Mouse (Mus musculus) liver, embryonic 12.5 days (tissue): ENCODE results near the gene Rbfox3. TPM values are rescaled to one million over a fixed set of nuclear protein-coding genes. Genes with fewer than 3 reads are reported as not detected.

ENCODE experiments used
- ATAC-seq: fragments of 200-750 bp; cut with Nextera tagmentation; 2 replicates; pipeline ENCODE4 v1.8.0; 2017; ENCODE audit warnings: moderate number of reproducible peaks, mild to moderate bottlenecking, moderate library complexity
- H3K27ac ChIP-seq: fragments of 300-500 bp; sonication (generic); 2 replicates; pipeline ENCODE4 v1.5.1; 2016; ENCODE audit warnings: mild to moderate bottlenecking
- H3K27me3 ChIP-seq: fragments of 300-500 bp; sonication (generic); replicated peaks from 2 replicates; pipeline ENCODE4 v1.6.1; 2016; ENCODE audit warnings: mild to moderate bottlenecking, moderate library complexity
- H3K36me3 ChIP-seq: fragments of 300-500 bp; sonication (generic); 2 replicates; pipeline ENCODE4 v1.6.1; 2016; ENCODE audit warnings: mild to moderate bottlenecking, moderate library complexity
- H3K4me1 ChIP-seq: fragments of 300-500 bp; sonication (generic); 2 replicates; pipeline ENCODE4 v1.6.1; 2016
- H3K4me2 ChIP-seq: fragments of 300-500 bp; sonication (generic); 2 replicates; pipeline ENCODE4 v1.6.1; 2016; ENCODE audit warnings: mild to moderate bottlenecking, moderate library complexity
- H3K4me3 ChIP-seq: fragments of 300-500 bp; sonication (generic); 2 replicates; pipeline ENCODE4 v1.5.1; 2016; ENCODE audit warnings: mild to moderate bottlenecking, moderate library complexity
- H3K9ac ChIP-seq: fragments of 300-500 bp; sonication (generic); 2 replicates; pipeline ENCODE4 v1.6.1; 2016; ENCODE audit warnings: mild to moderate bottlenecking, moderate library complexity
- H3K9me3 ChIP-seq: fragments of 300-500 bp; sonication (generic); replicated peaks from 2 replicates; pipeline ENCODE4 v1.6.1; 2016; ENCODE audit warnings: mild to moderate bottlenecking, moderate library complexity
- WGBS: fragments of 180-500 bp; shearing (Covaris S2); methylation state at CpG from one replicate; pipeline ENCODE4 v1.1.7; 2016; ENCODE audit not compliant: insufficient replicate concordance; 5-methylcytosine and 5-hydroxymethylcytosine counted together
- polyA plus RNA-seq: library from polyadenylated mRNA; unstranded; fragments of >200 nt; fragmentation: Nextera tagmentation; extraction: Ambion mirVana; gene quantifications from 2 replicates; pipeline ENCODE4 v1.2.1, GENCODE M21; 2016

The Rbfox3 gene
- polyA plus RNA-seq, 1 experiment from 2014 or later: 0.46 TPM

- no peak overlapping the region for H3K4me2 ChIP-seq
- no peak overlapping the region for H3K4me3 ChIP-seq
- no peaks in the 10 kb centered on the region for H3K4me1 ChIP-seq
- H3K36me3 ChIP-seq: no peaks in the 10 kb centered on the region
- no peaks in the 10 kb centered on the region for H3K9me3 ChIP-seq
- no peak overlapping the region for H3K27ac ChIP-seq
- ATAC-seq: 0 out of 2 replicates have a peak, but pooled peaks have one; percentile 31
- 57% methylated on average over 14 of the region's 15 CpGs for WGBS
- H3K9ac ChIP-seq: no peak overlapping the region
- H3K27me3 ChIP-seq: peaks cover 52% of the 10 kb centered on the region
These were observed 399.0 kb downstream of the Rbfox3 start for GRCm38 (mm10) chr11:118512257-118512910.

GRCm38 (mm10) chr11:118511851-118512250 is 399.5 kb downstream of the Rbfox3 start:
- Histone ChIP-seq H3K4me2 (no peak overlapping the region), H3K9ac (no peak overlapping the region), H3K9me3 (no peaks in the 10 kb centered on the region), H3K27me3 (peaks cover 49% of the 10 kb centered on the region), H3K4me3 (no peak overlapping the region), H3K4me1 (no peaks in the 10 kb centered on the region), H3K36me3 (no peaks in the 10 kb centered on the region), H3K27ac (no peak overlapping the region)
- 65% methylated on average over 6 of the region's 6 CpGs for WGBS
- no peak for ATAC-seq

DNA sequence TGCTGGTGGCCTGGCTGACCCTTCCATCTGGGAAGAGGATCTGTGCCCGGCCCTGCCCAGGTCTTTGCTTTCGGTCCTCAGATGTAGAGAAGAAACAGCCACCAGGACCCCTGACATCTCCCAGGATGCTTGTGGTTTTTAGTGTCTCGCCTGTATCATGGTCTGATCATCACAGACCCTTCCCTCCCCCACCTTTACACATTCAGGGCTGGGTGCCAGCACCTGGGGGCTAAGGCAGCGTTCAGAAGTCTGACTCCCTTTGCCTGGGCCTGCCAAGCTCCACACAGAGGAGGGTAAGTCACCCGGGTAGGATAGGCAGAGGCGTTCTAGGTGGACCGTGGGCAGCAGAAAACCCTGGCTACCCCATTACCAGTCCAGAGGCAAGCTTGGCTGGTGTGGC is 403.1 kb downstream of the Rbfox3 start:
- Histone ChIP-seq H3K9ac (no peak overlapping the region), H3K36me3 (no peaks in the 10 kb centered on the region), H3K4me3 (no peak overlapping the region), H3K27me3 (peaks cover 66% of the 10 kb centered on the region), H3K9me3 (no peaks in the 10 kb centered on the region), H3K27ac (no peak overlapping the region), H3K4me1 (no peaks in the 10 kb centered on the region), H3K4me2 (no peak overlapping the region)
- no peak for ATAC-seq
- 44% methylated on average over 7 of the region's 7 CpGs for WGBS

- no peak for ATAC-seq
- no peaks in the 10 kb centered on the region for H3K4me1 ChIP-seq
- 25% methylated on average over 5 of the region's 5 CpGs for WGBS
- no peaks in the 10 kb centered on the region for H3K36me3 ChIP-seq
- peaks cover 66% of the 10 kb centered on the region for H3K27me3 ChIP-seq
- no peak overlapping the region for H3K4me3 ChIP-seq
- no peak overlapping the region for H3K9ac ChIP-seq
- H3K27ac ChIP-seq: no peak overlapping the region
- no peak overlapping the region for H3K4me2 ChIP-seq
- H3K9me3 ChIP-seq: no peaks in the 10 kb centered on the region
These were observed 403.5 kb downstream of the Rbfox3 start for GRCm38 (mm10) chr11:118507904-118508303.

- no peaks in the 10 kb centered on the region for H3K9me3 ChIP-seq
- 72% methylated on average over 6 of the region's 6 CpGs for WGBS
- no peak overlapping the region for H3K4me3 ChIP-seq
- no peaks in the 10 kb centered on the region for H3K36me3 ChIP-seq
- no peaks in the 10 kb centered on the region for H3K4me1 ChIP-seq
- H3K4me2 ChIP-seq: no peak overlapping the region
- H3K27ac ChIP-seq: no peak overlapping the region
- no peak overlapping the region for H3K9ac ChIP-seq
- H3K27me3 ChIP-seq: peaks cover 66% of the 10 kb centered on the region
- no peak for ATAC-seq
These were observed 404.3 kb downstream of the Rbfox3 start for GRCm38 (mm10) chr11:118507095-118507494.

DNA sequence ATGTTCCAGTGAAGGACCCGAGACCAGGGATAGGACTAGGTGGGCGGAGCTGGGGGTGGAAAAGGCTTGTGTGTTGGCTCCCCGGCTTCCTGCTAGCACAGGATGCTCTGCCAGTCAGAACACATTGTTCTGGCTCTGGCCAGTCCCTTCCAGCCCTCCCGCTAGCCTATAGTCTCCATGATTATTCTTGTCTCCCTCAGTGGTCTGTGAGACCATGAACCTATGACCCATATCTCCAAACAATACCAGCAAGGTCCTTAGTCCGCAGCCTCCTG is 407.3 kb downstream of the Rbfox3 start:
- no peaks in the 10 kb centered on the region for H3K36me3 ChIP-seq
- no peak overlapping the region for H3K9ac ChIP-seq
- H3K4me3 ChIP-seq: no peak overlapping the region
- ATAC-seq: no peak
- no peaks in the 10 kb centered on the region for H3K9me3 ChIP-seq
- 43% methylated on average over 5 of the region's 5 CpGs for whole genome bisulfite sequencing
- H3K27me3 ChIP-seq: peaks cover 58% of the 10 kb centered on the region
- H3K27ac ChIP-seq: no peak overlapping the region
- no peaks in the 10 kb centered on the region for H3K4me1 ChIP-seq
- no peak overlapping the region for H3K4me2 ChIP-seq

GRCm38 (mm10) chr11:118503418-118504179 is 407.8 kb downstream of the Rbfox3 start:
- Histone ChIP-seq H3K9ac (no peak overlapping the region), H3K4me2 (no peak overlapping the region; the same call in 1 of the 2 replicates), H3K27me3 (peaks cover 56% of the 10 kb centered on the region), H3K4me3 (no peak overlapping the region), H3K36me3 (no peaks in the 10 kb centered on the region), H3K4me1 (no peaks in the 10 kb centered on the region), H3K27ac (no peak overlapping the region), H3K9me3 (no peaks in the 10 kb centered on the region)
- 12% methylated on average over 34 of the region's 34 CpGs for WGBS
- ATAC-seq: no peak

DNA sequence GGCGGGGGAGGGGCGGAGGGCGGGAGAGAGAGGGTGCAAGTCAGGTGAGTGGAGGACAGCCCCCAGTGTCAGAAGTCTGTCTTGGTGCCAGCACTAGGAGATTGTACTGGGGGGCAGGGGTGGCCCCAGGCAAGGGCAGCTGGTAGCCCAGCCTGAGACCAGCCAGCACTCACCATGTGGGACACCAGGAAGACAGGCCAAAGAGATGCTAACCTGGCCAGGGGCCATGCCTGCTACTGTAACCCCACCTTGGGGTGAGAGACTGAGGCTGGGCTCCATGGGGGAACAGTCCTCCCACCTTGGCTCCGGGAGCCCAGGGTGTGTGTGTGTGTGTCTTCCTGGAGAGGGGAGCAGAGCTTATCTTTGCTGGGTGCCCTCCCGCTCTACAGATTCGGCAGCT is 408.4 kb downstream of the Rbfox3 start:
- 30% methylated on average over 6 of the region's 6 CpGs for WGBS
- peaks cover 51% of the 10 kb centered on the region for H3K27me3 ChIP-seq
- H3K4me1 ChIP-seq: no peaks in the 10 kb centered on the region
- no peaks in the 10 kb centered on the region for H3K36me3 ChIP-seq
- no peak overlapping the region for H3K9ac ChIP-seq
- H3K27ac ChIP-seq: no peak overlapping the region
- H3K4me3 ChIP-seq: no peak overlapping the region
- no peak for ATAC-seq
- no peak overlapping the region for H3K4me2 ChIP-seq
- H3K9me3 ChIP-seq: no peaks in the 10 kb centered on the region

DNA sequence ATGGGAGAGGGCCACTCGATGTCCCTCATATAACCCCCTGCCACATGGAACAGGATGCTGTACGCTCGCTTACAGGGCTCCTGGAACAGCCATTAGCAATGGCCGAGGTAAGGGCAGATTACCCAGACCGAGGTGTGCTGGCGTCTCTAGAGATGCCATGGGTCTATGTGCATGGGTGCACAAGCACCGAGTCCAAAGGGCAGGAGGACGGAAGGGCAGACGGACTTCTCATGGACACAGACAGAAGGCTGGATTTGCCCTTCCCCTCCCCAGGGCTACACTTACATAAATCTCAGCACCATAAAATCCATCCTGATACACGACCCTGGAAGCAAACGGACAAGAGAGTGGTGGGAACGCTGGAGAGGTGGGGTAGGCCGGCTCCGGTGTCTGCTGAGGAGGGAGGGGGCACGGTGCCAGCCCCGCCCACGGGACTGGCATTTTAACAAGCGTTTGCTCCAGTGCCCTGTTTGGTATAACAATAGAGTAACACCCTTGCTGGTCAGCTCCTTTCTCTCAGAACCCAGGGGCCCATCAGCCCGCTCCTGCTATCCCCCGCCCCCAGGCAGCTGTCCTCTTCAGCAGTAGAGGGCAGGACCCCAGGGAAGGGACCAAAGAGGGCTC is 415.2 kb downstream of the Rbfox3 start:
- no peak overlapping the region for H3K9ac ChIP-seq
- no peak for ATAC-seq
- no peaks in the 10 kb centered on the region for H3K4me1 ChIP-seq
- no peaks in the 10 kb centered on the region for H3K9me3 ChIP-seq
- H3K4me3 ChIP-seq: no peak overlapping the region
- H3K4me2 ChIP-seq: no peak overlapping the region
- H3K27me3 ChIP-seq: peaks cover 31% of the 10 kb centered on the region
- 64% methylated on average over 20 of the region's 20 CpGs for WGBS
- H3K27ac ChIP-seq: no peak overlapping the region
- H3K36me3 ChIP-seq: no peaks in the 10 kb centered on the region

DNA sequence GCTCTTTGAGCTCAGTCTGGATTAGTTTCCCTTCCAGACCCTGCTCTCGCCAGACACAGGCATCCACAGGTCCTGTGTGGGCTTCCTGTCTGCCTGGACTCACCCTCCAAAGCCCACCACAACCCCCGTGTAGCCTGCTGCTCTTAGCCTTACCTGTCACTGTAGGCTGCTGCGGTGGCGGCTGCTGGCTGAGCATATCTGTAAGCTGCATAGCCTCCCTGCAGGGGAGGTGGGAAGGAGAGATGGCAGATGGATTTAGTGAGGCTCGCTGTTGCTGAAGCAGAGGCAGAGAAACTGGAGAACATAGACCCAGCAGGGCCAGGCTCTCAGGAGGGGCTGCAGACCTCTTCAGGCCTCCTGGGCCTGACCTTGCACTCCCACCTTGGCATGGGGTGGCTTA is 416.3 kb downstream of the Rbfox3 start:
- peaks cover 31% of the 10 kb centered on the region for H3K27me3 ChIP-seq
- H3K27ac ChIP-seq: no peak overlapping the region
- no peak overlapping the region for H3K4me3 ChIP-seq
- WGBS: 36% methylated on average over 5 of the region's 5 CpGs
- no peaks in the 10 kb centered on the region for H3K9me3 ChIP-seq
- H3K4me1 ChIP-seq: peaks cover 8% of the 10 kb centered on the region
- H3K9ac ChIP-seq: no peak overlapping the region
- no peak for ATAC-seq
- no peaks in the 10 kb centered on the region for H3K36me3 ChIP-seq
- no peak overlapping the region for H3K4me2 ChIP-seq

GRCm38 (mm10) chr11:118494001-118494737 is 417.2 kb downstream of the Rbfox3 start:
- Histone ChIP-seq H3K9me3 (no peaks in the 10 kb centered on the region), H3K4me3 (no peak overlapping the region), H3K36me3 (no peaks in the 10 kb centered on the region), H3K4me2 (peak overlapping the region; percentile 6; the same call in 1 of the 2 replicates), H3K4me1 (peaks cover 8% of the 10 kb centered on the region), H3K27me3 (peaks cover 31% of the 10 kb centered on the region), H3K27ac (no peak overlapping the region), H3K9ac (no peak overlapping the region)
- ATAC-seq: no peak
- WGBS: 44% methylated on average over 12 of the region's 12 CpGs

GRCm38 (mm10) chr11:118493458-118493857 is 417.9 kb downstream of the Rbfox3 start:
- no peaks in the 10 kb centered on the region for H3K9me3 ChIP-seq
- H3K4me2 ChIP-seq: 0 out of 2 replicates have a peak overlapping the region, but pooled peaks have one; percentile 6
- H3K4me3 ChIP-seq: no peak overlapping the region
- peaks cover 31% of the 10 kb centered on the region for H3K27me3 ChIP-seq
- H3K36me3 ChIP-seq: peaks cover 3% of the 10 kb centered on the region; the same call in 1 of the 2 replicates
- no peak overlapping the region for H3K27ac ChIP-seq
- ATAC-seq: no peak
- WGBS: 66% methylated on average over 2 of the region's 2 CpGs
- no peak overlapping the region for H3K9ac ChIP-seq
- peaks cover 8% of the 10 kb centered on the region for H3K4me1 ChIP-seq
